24 mouse cellular contexts compared by ENCODE assay signal in the genomic region with DNA sequence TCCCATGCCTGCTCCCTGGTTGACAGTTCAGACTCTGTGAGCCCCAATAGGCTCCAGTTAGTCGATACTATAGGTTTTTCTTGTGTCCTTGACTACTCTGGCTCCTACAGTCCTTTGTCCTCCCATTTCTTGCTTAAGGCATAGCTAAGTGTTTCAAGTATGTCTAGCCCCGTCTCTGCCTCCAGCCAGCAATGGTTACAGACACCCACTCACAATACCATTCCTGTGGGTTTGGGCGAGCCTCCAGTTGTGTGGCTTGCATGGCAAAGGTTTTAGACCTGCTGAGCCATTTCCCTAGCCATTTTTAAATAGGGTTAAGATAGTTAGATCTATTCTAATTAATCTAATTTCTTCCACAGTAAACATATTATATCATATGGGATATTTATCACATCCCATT.
DNase-seq lines count a peak whose midpoint lies in the region; ATAC-seq and TF ChIP-seq lines count a peak whose summit lies in the region.
"Had no signal": no experiment of that assay in that cellular context is flagged by ENCODE, and none has a peak within 500 bp of the region (broad histone marks: within the 10 kb centered on the region; RNA-seq: fewer than 3 reads in every experiment).

No protein-coding gene starts in this region.

- no peaks in the 10 kb centered on the region for H3K9me3 ChIP-seq in hindbrain, embryonic 16.5 days (ENCODE audit: control insufficient read depth, low read length)
- H3K9me3 ChIP-seq: G1E had no signal

- no peaks in the 10 kb centered on the region for H3K36me3 ChIP-seq in hindbrain, embryonic 16.5 days (ENCODE audit: control insufficient read depth, insufficient read depth, low read length)
- H3K36me3 ChIP-seq: G1E had no signal

- WGBS in hindbrain, embryonic 16.5 days: 91% methylated on average over 3 of the region's 3 CpGs

- no peak overlapping the region for H3K4me3 ChIP-seq in embryonic fibroblast, embryonic 13.5 days (ENCODE audit: insufficient read depth, low read length)
- H3K4me3 ChIP-seq in hindbrain, embryonic 16.5 days (ENCODE audit: low read length): no peak overlapping the region

- no peak for ATAC-seq in inflammation-experienced regulatory T-cells, adult 6 months
- no peak for ATAC-seq in hindbrain, embryonic 16.5 days
- ATAC-seq: activated CD4-positive, CD25-positive, alpha-beta regulatory T cell, adult 4 months; CD4-positive, CD25-positive, alpha-beta regulatory T cell, adult 4 months; Patski had no signal

- H3K4me2 ChIP-seq in hindbrain, embryonic 16.5 days (ENCODE audit: low read length): no peak overlapping the region

- no peaks in the 10 kb centered on the region for H3K27me3 ChIP-seq in hindbrain, embryonic 16.5 days (replicated peaks; ENCODE audit: control insufficient read depth, insufficient read depth, low read length)
- H3K27me3 ChIP-seq: CH12.LX had no signal

- DNase-seq in 3T3-L1 (ENCODE audit: low read depth, low spot score): peak; percentile 69
- DNase-seq in Muller cell, postnatal 12 days (ENCODE audit: inconsistent ontology term): peak; percentile 78
- DNase-seq in fibroblast of lung, adult 2 months (ENCODE audit: low read depth): peak; percentile 48
- DNase-seq in thymus, postnatal 4 days: no peak
- no peak for DNase-seq in cerebellum, adult 11 months
- DNase-seq: adrenal gland, adult 2 months; adrenal gland, adult 8-10 months; adrenal gland, postnatal 10 days; adrenal gland, postnatal 14 days; adrenal gland, postnatal 25 days; adrenal gland, postnatal 36 days; B cell, adult 2 months; cerebellum, adult 11-12 months; cerebellum, adult 18-20 months; cerebellum, adult 2 months; cerebellum, adult 8-10 months had no signal

- TF ChIP-seq POLR2A in embryonic fibroblast, embryonic 13.5 days (IDR thresholded peaks at IDR 0.05; ENCODE audit: low read depth, low read length): no peak

- H3K27ac ChIP-seq in embryonic fibroblast, embryonic 13.5 days (ENCODE audit: insufficient read depth, low read length): peak overlapping the region; percentile 58; the same call in 1 of the 2 replicates
- H3K27ac ChIP-seq in hindbrain, embryonic 16.5 days (ENCODE audit: low read depth, low read length): no peak overlapping the region

- H3K4me1 ChIP-seq in embryonic fibroblast, embryonic 13.5 days (ENCODE audit: control insufficient read depth, insufficient read depth, low read length): no peaks in the 10 kb centered on the region
- no peaks in the 10 kb centered on the region for H3K4me1 ChIP-seq in hindbrain, embryonic 16.5 days (ENCODE audit: control insufficient read depth, insufficient read depth, low read depth, low read length)

- H3K9ac ChIP-seq in hindbrain, embryonic 16.5 days (ENCODE audit: low read depth, low read length): no peak overlapping the region

- no peak for TF ChIP-seq CTCF in embryonic fibroblast, embryonic 13.5 days (IDR thresholded peaks at IDR 0.05; ENCODE audit: borderline replicate concordance, insufficient read depth, low read length)

Comparison
In these comparisons a context has a peak if more than half of its experiments do, and no peak if none do; other contexts are left out.
1. DNase-seq: peak in 3T3-L1 (single experiment), Muller cell, postnatal 12 days (single experiment) and fibroblast of lung, adult 2 months (single experiment); none in thymus, postnatal 4 days (single experiment) and cerebellum, adult 11 months (single experiment).